Mouse (Mus musculus) CD8-positive naive resting alpha-beta T cell, adult 2 months (primary cell): ENCODE measurements around the gene Herc2.

Experiments used
- DNase-seq, 2 experiments: peaks; one replicate each; pipeline ENCODE4 v3.0.0; 2022; ENCODE audit warnings: low read depth in 2 of 2, low spot score in 2 of 2

Herc2 gene

GRCm38 (mm10) chr7:56191041-56191440 lies 141.0 kb downstream of the Herc2 start:
- no peak for DNase-seq

GRCm38 (mm10) chr7:56191661-56192060 lies 141.7 kb downstream of the Herc2 start:
- DNase-seq: no peak

- no peak for DNase-seq
Measured at GRCm38 (mm10) chr7:56201483-56202218, 151.7 kb downstream of the Herc2 start.

GRCm38 (mm10) chr7:56202843-56203242 lies 152.8 kb downstream of the Herc2 start:
- DNase-seq: no peak

- DNase-seq: no peak
Measured at GRCm38 (mm10) chr7:56203286-56203685, 153.3 kb downstream of the Herc2 start.

GRCm38 (mm10) chr7:56204877-56205276 lies 154.9 kb downstream of the Herc2 start:
- DNase-seq: no peak

GRCm38 (mm10) chr7:56220811-56221210 lies 170.8 kb downstream of the Herc2 start:
- no peak for DNase-seq

- DNase-seq: no peak
Measured at GRCm38 (mm10) chr7:56235794-56236423, 185.9 kb downstream of the Herc2 start.

- DNase-seq: no peak
Measured at GRCm38 (mm10) chr7:56236617-56237016, 186.6 kb downstream of the Herc2 start.

GRCm38 (mm10) chr7:56239543-56239942 lies 189.5 kb downstream of the Herc2 start, which contains the start of gene Oca2:
Gene Oca2 (plus strand): TSS chr7:56239760.
- DNase-seq: no peak

GRCm38 (mm10) chr7:56254568-56254967 lies 204.6 kb downstream of the Herc2 start:
- DNase-seq: no peak

- no peak for DNase-seq
Measured at GRCm38 (mm10) chr7:56257875-56258441, 208.0 kb downstream of the Herc2 start.

GRCm38 (mm10) chr7:56277506-56277905 lies 227.5 kb downstream of the Herc2 start:
- DNase-seq: no peak
